Mouse (Mus musculus): ENCODE results near the gene 4833439L19Rik. TPM values are rescaled to one million over a fixed set of nuclear protein-coding genes. Genes with fewer than 3 reads are reported as not detected.

4833439L19Rik gene
- polyA plus RNA-seq, 2 experiments, result 22.2 to 36.1 TPM

- no peak for TF ChIP-seq EP300 (IDR thresholded peaks at IDR 0.05; ENCODE audit: low read depth)
- TF ChIP-seq CTCF (IDR thresholded peaks at IDR 0.05; ENCODE audit: low read depth), result no peak
Observed at GRCm38 (mm10) chr13:54575489-54575888, 10.3 kb upstream of the 4833439L19Rik start.

GRCm38 (mm10) chr13:54574854-54575481 is 9.7 kb upstream of the 4833439L19Rik start, which contains the start of gene Arl10:
Arl10 (plus strand) TSS chr13:54575015.
- Histone ChIP-seq H3K36me3 (replicated peaks; ENCODE audit: control insufficient read depth, insufficient read depth, low read depth) (no peaks in the 10 kb centered on the region), H3K4me3 (ENCODE audit: insufficient read depth in 1 of 2, low read depth in 2 of 2, low read length in 2 of 2) (peak within 1 kb of the TSS; percentile 64 to 79), H3K9me3 (ENCODE audit: control insufficient read depth, low read length) (no peaks in the 10 kb centered on the region), H3K27ac (no peak within 1 kb of the TSS), H3K4me2 (ENCODE audit: low read depth) (peak within 1 kb of the TSS; percentile 94), H3K9ac (replicated peaks) (peak within 1 kb of the TSS; percentile 72), H3K27me3 (ENCODE audit: control insufficient read depth, insufficient read depth, low read length) (no peaks in the 10 kb centered on the region; the same call in 1 of the 2 replicates), H3K4me1 (replicated peaks; ENCODE audit: control insufficient read depth in 2 of 2, insufficient read depth in 2 of 2, low read length in 1 of 2) (peaks cover 5 to 6% of the 10 kb centered on the region in 2 experiments; a peak in 3 of 4 replicates)
- TF ChIP-seq EP300 (IDR thresholded peaks at IDR 0.05; ENCODE audit: low read depth), result no peak
- TF ChIP-seq CTCF (IDR thresholded peaks at IDR 0.05; ENCODE audit: low read depth), result peak; percentile 30
- ATAC-seq (ENCODE audit: insufficient read depth) (peak; percentile 75), DNase-seq (ENCODE audit: low read depth in 3 of 3, low spot score in 3 of 3) (no peak)
- WGBS (ENCODE audit: insufficient replicate concordance), result under 1% methylated on average over 53 of the region's 55 CpGs

More at GRCm38 (mm10) chr13:54575489-54575888, 10.3 kb upstream of the 4833439L19Rik start:
- DNase-seq (ENCODE audit: low read depth in 3 of 3, low spot score in 3 of 3) (no peak), ATAC-seq (ENCODE audit: insufficient read depth) (no peak)
- H3K27ac ChIP-seq, result no peak overlapping the region
- no peaks in the 10 kb centered on the region for H3K9me3 ChIP-seq (ENCODE audit: control insufficient read depth, low read length)
- peak overlapping the region; percentile 64 to 79 for H3K4me3 ChIP-seq (ENCODE audit: insufficient read depth in 1 of 2, low read depth in 2 of 2, low read length in 2 of 2)
- no peaks in the 10 kb centered on the region; the same call in 1 of the 2 replicates for H3K27me3 ChIP-seq (ENCODE audit: control insufficient read depth, insufficient read depth, low read length)
- H3K4me2 ChIP-seq (ENCODE audit: low read depth), result peak overlapping the region; percentile 94
- H3K4me1 ChIP-seq (replicated peaks; ENCODE audit: control insufficient read depth in 2 of 2, insufficient read depth in 2 of 2, low read length in 1 of 2), result peaks cover 5 to 6% of the 10 kb centered on the region in 2 experiments; a peak in 3 of 4 replicates
- WGBS (ENCODE audit: insufficient replicate concordance), result 6% methylated on average over 19 of the region's 19 CpGs
- H3K9ac ChIP-seq (replicated peaks), result peak overlapping the region; percentile 72
- H3K36me3 ChIP-seq (replicated peaks; ENCODE audit: control insufficient read depth, insufficient read depth, low read depth), result no peaks in the 10 kb centered on the region

- Histone ChIP-seq H3K4me2 (ENCODE audit: low read depth) (no peak overlapping the region), H3K4me1 (replicated peaks; ENCODE audit: control insufficient read depth in 2 of 2, insufficient read depth in 2 of 2, low read length in 1 of 2) (peaks cover 5 to 10% of the 10 kb centered on the region in 2 experiments; a peak in 3 of 4 replicates), H3K27me3 (ENCODE audit: control insufficient read depth, insufficient read depth, low read length) (no peaks in the 10 kb centered on the region; the same call in 1 of the 2 replicates), H3K9me3 (ENCODE audit: control insufficient read depth, low read length) (no peaks in the 10 kb centered on the region), H3K9ac (replicated peaks) (no peak overlapping the region), H3K36me3 (replicated peaks; ENCODE audit: control insufficient read depth, insufficient read depth, low read depth) (no peaks in the 10 kb centered on the region), H3K27ac (no peak overlapping the region), H3K4me3 (ENCODE audit: insufficient read depth in 1 of 2, low read depth in 2 of 2, low read length in 2 of 2) (no peak overlapping the region)
- no peak for DNase-seq (ENCODE audit: low read depth in 3 of 3, low spot score in 3 of 3)
- no peak for TF ChIP-seq EP300 (IDR thresholded peaks at IDR 0.05; ENCODE audit: low read depth)
- TF ChIP-seq CTCF (IDR thresholded peaks at IDR 0.05; ENCODE audit: low read depth), result no peak
- 62% methylated on average over 4 of the region's 4 CpGs for WGBS (ENCODE audit: insufficient replicate concordance)
- no peak for ATAC-seq (ENCODE audit: insufficient read depth)
Observed at GRCm38 (mm10) chr13:54572621-54573020, 7.4 kb upstream of the 4833439L19Rik start.

GRCm38 (mm10) chr13:54571637-54572036 is 6.4 kb upstream of the 4833439L19Rik start:
- 52% methylated on average over 2 of the region's 2 CpGs for WGBS (ENCODE audit: insufficient replicate concordance)
- H3K4me2 ChIP-seq (ENCODE audit: low read depth), result no peak overlapping the region
- H3K4me1 ChIP-seq (replicated peaks; ENCODE audit: control insufficient read depth in 2 of 2, insufficient read depth in 2 of 2, low read length in 1 of 2), result peaks cover 5 to 10% of the 10 kb centered on the region in 2 experiments; a peak in 3 of 4 replicates
- H3K9ac ChIP-seq (replicated peaks), result no peak overlapping the region
- ATAC-seq (ENCODE audit: insufficient read depth) (no peak), DNase-seq (ENCODE audit: low read depth in 3 of 3, low spot score in 3 of 3) (no peak)
- no peaks in the 10 kb centered on the region; the same call in 1 of the 2 replicates for H3K27me3 ChIP-seq (ENCODE audit: control insufficient read depth, insufficient read depth, low read length)
- no peak overlapping the region for H3K27ac ChIP-seq
- H3K36me3 ChIP-seq (replicated peaks; ENCODE audit: control insufficient read depth, insufficient read depth, low read depth), result no peaks in the 10 kb centered on the region
- no peak for TF ChIP-seq CTCF (IDR thresholded peaks at IDR 0.05; ENCODE audit: low read depth)
- no peak for TF ChIP-seq EP300 (IDR thresholded peaks at IDR 0.05; ENCODE audit: low read depth)
- no peak overlapping the region for H3K4me3 ChIP-seq (ENCODE audit: insufficient read depth in 1 of 2, low read depth in 2 of 2, low read length in 2 of 2)
- no peaks in the 10 kb centered on the region for H3K9me3 ChIP-seq (ENCODE audit: control insufficient read depth, low read length)

GRCm38 (mm10) chr13:54570736-54571135 is 5.5 kb upstream of the 4833439L19Rik start:
- WGBS (ENCODE audit: insufficient replicate concordance), result 61% methylated on average over 4 of the region's 4 CpGs
- Histone ChIP-seq H3K4me3 (ENCODE audit: insufficient read depth in 1 of 2, low read depth in 2 of 2, low read length in 2 of 2) (no peak overlapping the region), H3K9ac (replicated peaks) (no peak overlapping the region), H3K27ac (no peak overlapping the region), H3K4me2 (ENCODE audit: low read depth) (no peak overlapping the region), H3K4me1 (replicated peaks; ENCODE audit: control insufficient read depth in 2 of 2, insufficient read depth in 2 of 2, low read length in 1 of 2) (peaks cover 8 to 15% of the 10 kb centered on the region in 2 experiments), H3K36me3 (replicated peaks; ENCODE audit: control insufficient read depth, insufficient read depth, low read depth) (no peaks in the 10 kb centered on the region), H3K27me3 (ENCODE audit: control insufficient read depth, insufficient read depth, low read length) (no peaks in the 10 kb centered on the region; the same call in 1 of the 2 replicates), H3K9me3 (ENCODE audit: control insufficient read depth, low read length) (no peaks in the 10 kb centered on the region)
- DNase-seq (ENCODE audit: low read depth in 3 of 3, low spot score in 3 of 3) (no peak), ATAC-seq (ENCODE audit: insufficient read depth) (no peak)
- TF ChIP-seq CTCF (IDR thresholded peaks at IDR 0.05; ENCODE audit: low read depth) (no peak), EP300 (IDR thresholded peaks at IDR 0.05; ENCODE audit: low read depth) (no peak)
